Mouse (Mus musculus) heart, postnatal 25 days (tissue): ENCODE data around the gene Rusc2. TPM values are rescaled to one million over a fixed set of nuclear protein-coding genes. Genes with fewer than 3 reads are reported as not detected.

Experiments used
- DNase-seq: peaks from one replicate; pipeline ENCODE4 v3.0.0; 2022; ENCODE audit warnings: low spot score
- intact Hi-C: fragments of 180-260 bp; cut with DNase I; formaldehyde crosslinking; loops from one replicate; pipeline ENCODE4 v1.15.1; 2025
- total RNA-seq, 2 experiments: library from RNA; stranded (reverse); gene quantifications; 2 replicates each; pipeline ENCODE4 v1.2.3; 2021

Rusc2 gene
- total RNA-seq, 2 experiments from 2014 or later, result 35.3 to 49.1 TPM

- intact Hi-C loops, result loop anchor here (2.0 to 5.0 kb wide), 2 partner anchors 24 to 64 kb away; no protein-coding TSS in a partner anchor
- DNase-seq, result peak; percentile 84
Observed at GRCm38 (mm10) chr4:43406162-43406971, 24.6 kb downstream of the Rusc2 start.

GRCm38 (mm10) chr4:43407071-43407920 is 25.5 kb downstream of the Rusc2 start:
- no peak for DNase-seq
- intact Hi-C loops, result loop anchor here (1.0 to 5.0 kb wide), 3 partner anchors 10 to 65 kb away; no protein-coding TSS in a partner anchor

GRCm38 (mm10) chr4:43414761-43415160 is 33.0 kb downstream of the Rusc2 start:
- no peak for DNase-seq
- intact Hi-C loops, result no loop called here

GRCm38 (mm10) chr4:43415221-43416070 is 33.7 kb downstream of the Rusc2 start:
- intact Hi-C loops, result no loop called here
- DNase-seq, result no peak

GRCm38 (mm10) chr4:43416071-43416490 is 34.3 kb downstream of the Rusc2 start:
- DNase-seq, result no peak
- intact Hi-C loops, result no loop called here

GRCm38 (mm10) chr4:43417269-43418062 is 35.7 kb downstream of the Rusc2 start:
- DNase-seq, result no peak
- intact Hi-C loops, result loop anchor here (1.0 kb wide), 1 partner anchor 10 kb away; no protein-coding TSS in a partner anchor

GRCm38 (mm10) chr4:43418450-43418849 is 36.7 kb downstream of the Rusc2 start:
- intact Hi-C loops, result no loop called here

GRCm38 (mm10) chr4:43418973-43419656 is 37.3 kb downstream of the Rusc2 start:
- no peak for DNase-seq
- intact Hi-C loops, result no loop called here

More at GRCm38 (mm10) chr4:43418450-43418849, 36.7 kb downstream of the Rusc2 start:
- no peak for DNase-seq

- intact Hi-C loops, result loop anchor here (1.0 to 5.0 kb wide), 3 partner anchors 38 to 368 kb away; partner anchors contain the start of gene Atp8b5
- no peak for DNase-seq
Observed at GRCm38 (mm10) chr4:43419801-43420281, 38.1 kb downstream of the Rusc2 start.

GRCm38 (mm10) chr4:43420305-43420704 is 38.5 kb downstream of the Rusc2 start:
- DNase-seq, result peak; percentile 68
- intact Hi-C loops, result loop anchor here (1.0 to 5.0 kb wide), 3 partner anchors 38 to 368 kb away; partner anchors contain the start of gene Atp8b5

- DNase-seq, result no peak
- intact Hi-C loops, result loop anchor here (1.0 to 5.0 kb wide), 2 partner anchors 68 to 369 kb away; no protein-coding TSS in a partner anchor
Observed at GRCm38 (mm10) chr4:43421632-43422240, 40.0 kb downstream of the Rusc2 start.

- no peak for DNase-seq
- intact Hi-C loops, result loop anchor here (5.0 kb wide), 1 partner anchor 371 kb away; no protein-coding TSS in a partner anchor
Observed at GRCm38 (mm10) chr4:43423267-43423934, 41.6 kb downstream of the Rusc2 start.

GRCm38 (mm10) chr4:43424072-43424471 is 42.3 kb downstream of the Rusc2 start:
- intact Hi-C loops, result loop anchor here (5.0 kb wide), 1 partner anchor 372 kb away; no protein-coding TSS in a partner anchor
- no peak for DNase-seq

GRCm38 (mm10) chr4:43425197-43425596 is 43.4 kb downstream of the Rusc2 start:
- intact Hi-C loops, result no loop called here
- no peak for DNase-seq

GRCm38 (mm10) chr4:43425648-43426380 is 44.0 kb downstream of the Rusc2 start:
- no peak for DNase-seq
- intact Hi-C loops, result no loop called here

- DNase-seq, result no peak
- intact Hi-C loops, result no loop called here
Observed at GRCm38 (mm10) chr4:43426487-43426886, 44.7 kb downstream of the Rusc2 start.
